23 mouse cellular contexts compared by ENCODE assay signal in the genomic region with DNA sequence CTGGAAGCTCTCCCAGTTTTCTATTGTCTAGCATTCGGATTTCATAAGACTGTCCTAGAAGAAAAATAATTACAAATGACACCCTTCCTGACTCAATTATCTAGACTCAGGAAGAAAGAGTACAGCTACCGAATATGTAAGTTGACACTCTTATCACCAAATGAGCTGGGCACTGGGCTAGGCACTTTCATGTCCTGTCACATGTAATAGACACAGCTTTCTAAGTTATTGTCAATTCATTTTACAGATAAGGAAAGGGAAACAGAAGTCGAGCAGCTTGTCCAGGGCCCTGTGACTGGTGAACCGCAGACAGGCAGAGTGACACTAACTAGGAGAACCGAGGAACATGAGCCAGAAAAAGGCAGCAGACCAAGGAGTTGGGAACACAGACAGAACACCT. TPM values are rescaled to one million over a fixed set of nuclear protein-coding genes. Genes with fewer than 3 reads are reported as not detected.
DNase-seq lines count a peak whose midpoint lies in the region; ATAC-seq and TF ChIP-seq lines count a peak whose summit lies in the region.
"Had no signal": no experiment of that assay in that cellular context is flagged by ENCODE, and none has a peak within 500 bp of the region (broad histone marks: within the 10 kb centered on the region; RNA-seq: fewer than 3 reads in every experiment).

No protein-coding gene starts in this region.

- WGBS in heart, embryonic 12.5 days, result 43% methylated on average over 5 of the region's 5 CpGs
- WGBS in heart, postnatal 0 days, result 22% methylated on average over 5 of the region's 5 CpGs

- no peak overlapping the region for H3K9ac ChIP-seq in heart, embryonic 12.5 days
- H3K9ac ChIP-seq in heart, postnatal 0 days (replicated peaks; ENCODE audit: low read depth, low read length), result no peak overlapping the region
- H3K9ac ChIP-seq: forebrain, embryonic 13.5 days; hindbrain, embryonic 13.5 days; intestine, embryonic 15.5 days had no signal

- H3K9me3 ChIP-seq in heart, embryonic 12.5 days (replicated peaks), result no peaks in the 10 kb centered on the region
- no peaks in the 10 kb centered on the region for H3K9me3 ChIP-seq in heart, postnatal 0 days (replicated peaks; ENCODE audit: control insufficient read depth, low read length)
- H3K9me3 ChIP-seq: forebrain, embryonic 10.5 days; forebrain, embryonic 13.5 days; hindbrain, embryonic 10.5 days; hindbrain, embryonic 13.5 days; intestine, embryonic 15.5 days had no signal

- no peak overlapping the region for H3K4me3 ChIP-seq in heart, embryonic 12.5 days
- no peak overlapping the region for H3K4me3 ChIP-seq in heart, postnatal 0 days (ENCODE audit: low read depth, low read length)
- H3K4me3 ChIP-seq in testis, adult 2 months (ENCODE audit: control insufficient read depth, low read depth, low read length), result no peak overlapping the region
- H3K4me3 ChIP-seq: forebrain, embryonic 10.5 days; forebrain, embryonic 13.5 days; hindbrain, embryonic 10.5 days; hindbrain, embryonic 13.5 days; intestine, embryonic 15.5 days had no signal

- ATAC-seq in heart, embryonic 12.5 days (ENCODE audit: insufficient number of reproducible peaks, low FRiP score), result no peak
- ATAC-seq in heart, postnatal 0 days (ENCODE audit: insufficient read depth, low read depth), result no peak
- ATAC-seq: forebrain, embryonic 13.5 days; forebrain, embryonic 16.5 days; hindbrain, embryonic 16.5 days; intestine, embryonic 15.5 days had no signal

- no peaks in the 10 kb centered on the region for H3K27me3 ChIP-seq in heart, embryonic 12.5 days (replicated peaks)
- H3K27me3 ChIP-seq in heart, postnatal 0 days (ENCODE audit: control insufficient read depth, insufficient read depth, low read length), result no peaks in the 10 kb centered on the region
- no peaks in the 10 kb centered on the region for H3K27me3 ChIP-seq in testis, adult 2 months (ENCODE audit: control insufficient read depth, insufficient read depth, low read length)
- H3K27me3 ChIP-seq: forebrain, embryonic 13.5 days; hindbrain, embryonic 13.5 days; intestine, embryonic 15.5 days had no signal

- H3K4me1 ChIP-seq in heart, embryonic 12.5 days (replicated peaks), result peaks cover 8% of the 10 kb centered on the region
- no peaks in the 10 kb centered on the region for H3K4me1 ChIP-seq in heart, postnatal 0 days (ENCODE audit: control insufficient read depth, insufficient read depth)
- H3K4me1 ChIP-seq in testis, adult 2 months (ENCODE audit: control insufficient read depth, insufficient read depth, low read length), result no peaks in the 10 kb centered on the region
- H3K4me1 ChIP-seq: forebrain, embryonic 10.5 days; forebrain, embryonic 13.5 days; hindbrain, embryonic 10.5 days; hindbrain, embryonic 13.5 days; intestine, embryonic 15.5 days had no signal

- H3K4me2 ChIP-seq in heart, embryonic 12.5 days, result no peak overlapping the region
- H3K4me2 ChIP-seq in heart, postnatal 0 days (ENCODE audit: low read depth, low read length), result no peak overlapping the region
- H3K4me2 ChIP-seq: forebrain, embryonic 13.5 days; hindbrain, embryonic 13.5 days; intestine, embryonic 15.5 days had no signal

- peaks cover 30% of the 10 kb centered on the region for H3K36me3 ChIP-seq in heart, embryonic 12.5 days
- peaks cover 7% of the 10 kb centered on the region for H3K36me3 ChIP-seq in heart, postnatal 0 days (replicated peaks; ENCODE audit: control insufficient read depth, insufficient read depth, low read length)
- peaks cover 3% of the 10 kb centered on the region; the same call in 1 of the 2 replicates for H3K36me3 ChIP-seq in testis, adult 2 months (ENCODE audit: control insufficient read depth, insufficient read depth, low read length)
- H3K36me3 ChIP-seq: intestine, embryonic 15.5 days had no signal

- TF ChIP-seq CTCF in heart, postnatal 0 days (IDR thresholded peaks at IDR 0.05; ENCODE audit: low read depth), result no peak
- TF ChIP-seq CTCF in testis, adult 2 months (IDR thresholded peaks at IDR 0.05; ENCODE audit: control insufficient read depth, insufficient read depth, insufficient replicate concordance, low read depth, low read length), result no peak

- no peak for DNase-seq in heart, adult 8-10 months (ENCODE audit: low spot score)
- DNase-seq in heart, postnatal 0 days (ENCODE audit: low spot score), result peak; percentile 11
- DNase-seq in heart, adult 18-20 months, result no peak
- no peak for DNase-seq in testis, postnatal 10 days (ENCODE audit: low spot score)
- DNase-seq: adrenal gland, adult 2 months; adrenal gland, postnatal 14 days; cerebellum, adult 11 months; cerebellum, adult 2 months; cerebellum, postnatal 10 days; cerebellum, postnatal 36 days; gastrocnemius, postnatal 10 days; gastrocnemius, postnatal 36 days; heart, postnatal 36 days; kidney, adult 11 months had no signal

- peak overlapping the region; percentile 43; the same call in 1 of the 2 replicates for H3K27ac ChIP-seq in heart, embryonic 12.5 days (ENCODE audit: poor library complexity, severe bottlenecking)
- H3K27ac ChIP-seq in heart, postnatal 0 days (ENCODE audit: low read depth), result no peak overlapping the region; the same call in 1 of the 2 replicates
- H3K27ac ChIP-seq in testis, adult 2 months (ENCODE audit: control insufficient read depth, insufficient read depth, low read depth, low read length), result 0 out of 2 replicates have a peak overlapping the region, but pooled peaks have one; percentile 18
- H3K27ac ChIP-seq: forebrain, embryonic 10.5 days; forebrain, embryonic 13.5 days; hindbrain, embryonic 10.5 days; hindbrain, embryonic 13.5 days; intestine, embryonic 15.5 days had no signal

- TF ChIP-seq EP300 in heart, postnatal 0 days (IDR thresholded peaks at IDR 0.05; ENCODE audit: low read depth), result no peak

- TF ChIP-seq POLR2A in testis, adult 2 months (IDR thresholded peaks at IDR 0.05; ENCODE audit: control insufficient read depth, low read depth, low read length), result no peak

RNA-seq across cellular contexts. Expression of gene Tfcp2, which starts 23.9 kb away (rescaled TPM):
- 23.7 and 24.5 TPM in 2 replicates for polyA plus RNA-seq in heart, embryonic 12.5 days (2016; fragmentation: Nextera tagmentation; extraction: Ambion mirVana)
- 10 to 100 TPM; 14.3 to 17.3 (median 15.6) TPM for total RNA-seq in heart, adult 8-10 months (2022)
- 9.9 and 11.0 TPM in 2 replicates for total RNA-seq in heart, postnatal 0 days (2014; rRNA removed; ENCODE audit: low replicate concordance)
- polyA plus RNA-seq in heart, postnatal 0 days (2015; fragmentation: Nextera tagmentation; extraction: Ambion mirVana), result 11.2 and 13.9 TPM in 2 replicates
- total RNA-seq in heart, adult 18-20 months (2021), result 10 to 100 TPM; 11.3 to 14.7 TPM
- polyA plus RNA-seq in testis, adult 2 months (2012; rRNA removed), result 10.4 and 11.3 TPM in 2 replicates

RNA-seq across cellular contexts. Expression of gene Csrnp2, which starts 32.6 kb away (rescaled TPM):
- polyA plus RNA-seq in heart, embryonic 12.5 days (2016; fragmentation: Nextera tagmentation; extraction: Ambion mirVana), result 12.0 and 12.1 TPM in 2 replicates
- 1 to 10 TPM; 2.4 to 3.1 (median 2.7) TPM for total RNA-seq in heart, adult 8-10 months (2022)
- 5.1 and 6.0 TPM in 2 replicates for total RNA-seq in heart, postnatal 0 days (2014; rRNA removed; ENCODE audit: low replicate concordance)
- 4.6 and 5.0 TPM in 2 replicates for polyA plus RNA-seq in heart, postnatal 0 days (2015; fragmentation: Nextera tagmentation; extraction: Ambion mirVana)
- 1 to 10 TPM; 1.9 to 2.6 TPM for total RNA-seq in heart, adult 18-20 months (2021)
- polyA plus RNA-seq in testis, adult 2 months (2012; rRNA removed), result 12.2 and 12.5 TPM in 2 replicates

RNA-seq across cellular contexts. Expression of gene Letmd1, which starts 59.1 kb away (rescaled TPM):
- polyA plus RNA-seq in heart, embryonic 12.5 days (2016; fragmentation: Nextera tagmentation; extraction: Ambion mirVana), result 17.7 and 19.4 TPM in 2 replicates
- 10 to 100 TPM; 11.2 to 14.0 (median 11.8) TPM for total RNA-seq in heart, adult 8-10 months (2022)
- total RNA-seq in heart, postnatal 0 days (2014; rRNA removed; ENCODE audit: low replicate concordance), result 18.5 and 25.5 TPM in 2 replicates
- polyA plus RNA-seq in heart, postnatal 0 days (2015; fragmentation: Nextera tagmentation; extraction: Ambion mirVana), result 7.5 and 7.6 TPM in 2 replicates
- 10 to 100 TPM; 10.2 to 23.2 TPM for total RNA-seq in heart, adult 18-20 months (2021)
- polyA plus RNA-seq in testis, adult 2 months (2012; rRNA removed), result 18.8 and 20.0 TPM in 2 replicates
